Mouse (Mus musculus): ENCODE data around the gene Capn12. TPM values are rescaled to one million over a fixed set of nuclear protein-coding genes. Genes with fewer than 3 reads are reported as not detected.

The Capn12 gene
- polyA plus RNA-seq, 1 experiment from 2014 or later: 0.69 TPM

DNA sequence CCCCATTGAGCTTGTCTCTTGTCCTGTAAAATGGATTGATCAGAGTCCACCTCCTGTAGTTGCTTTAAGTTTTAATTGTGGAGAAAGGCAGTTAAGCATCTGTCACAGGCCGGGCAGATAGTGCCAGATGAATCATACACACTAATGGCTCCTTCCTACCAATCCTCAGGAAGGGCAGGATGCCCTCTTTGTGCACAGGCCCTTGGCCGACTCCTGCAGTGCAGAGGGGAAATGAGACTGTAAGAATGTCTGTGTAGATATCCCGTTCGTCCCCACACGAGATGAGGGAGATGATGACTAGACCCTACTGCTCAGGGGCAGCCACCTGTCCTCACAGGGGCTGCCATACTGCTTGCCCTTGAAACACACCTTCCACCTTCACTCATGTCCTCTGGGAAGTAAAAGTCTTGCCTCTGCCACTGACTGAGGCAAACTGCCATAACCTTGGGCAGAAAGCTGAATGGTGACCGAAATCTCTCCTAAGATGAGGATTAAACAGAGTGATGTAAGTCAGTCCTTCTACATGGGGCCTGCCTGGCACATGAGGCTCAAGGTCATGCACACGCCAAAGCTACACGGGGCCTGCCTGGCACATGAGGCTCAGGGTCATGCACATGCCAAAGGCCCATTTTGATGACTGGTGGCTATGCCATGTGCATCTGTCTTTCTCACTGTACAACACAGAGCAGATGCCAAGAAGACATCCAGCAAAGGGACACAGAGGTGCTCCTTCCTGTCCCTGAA is 40.7 kb downstream of the Capn12 start:
- 90% methylated on average over 8 of the region's 8 CpGs for WGBS
- no peak for ATAC-seq (ENCODE audit: insufficient number of reproducible peaks, insufficient read depth, low FRiP score, low TSS enrichment, low read depth)
- H3K4me2 ChIP-seq: no peak overlapping the region
- H3K4me3 ChIP-seq: no peak overlapping the region
- no peaks in the 10 kb centered on the region for H3K9me3 ChIP-seq
- H3K4me1 ChIP-seq: peaks cover 96% of the 10 kb centered on the region
- peaks cover 30% of the 10 kb centered on the region for H3K36me3 ChIP-seq
- no peak overlapping the region; the same call in 1 of the 2 replicates for H3K27ac ChIP-seq
- H3K9ac ChIP-seq: no peak overlapping the region
- no peaks in the 10 kb centered on the region for H3K27me3 ChIP-seq

DNA sequence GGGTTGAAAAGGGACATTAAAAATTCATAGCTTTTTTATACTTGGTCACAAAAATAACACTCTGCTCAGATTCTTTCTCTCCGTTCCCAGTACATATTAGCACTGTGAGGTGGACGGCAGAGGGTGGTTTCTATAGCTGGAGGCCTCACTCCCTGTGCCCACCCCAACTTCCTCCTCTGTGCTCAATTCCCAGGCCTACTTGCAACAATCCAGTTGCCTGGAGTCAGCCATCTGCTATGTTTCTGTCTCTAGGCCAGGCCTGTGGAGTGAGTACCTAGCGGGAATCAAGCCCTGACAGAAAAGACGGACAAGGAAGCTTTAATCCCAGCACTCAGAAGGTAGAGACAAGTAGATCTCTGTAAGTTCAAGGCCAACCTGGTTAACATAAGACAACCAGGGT is 41.4 kb downstream of the Capn12 start:
- Histone ChIP-seq H3K36me3 (peaks cover 23% of the 10 kb centered on the region), H3K4me2 (no peak overlapping the region), H3K4me3 (no peak overlapping the region), H3K27ac (0 out of 2 replicates have a peak overlapping the region, but pooled peaks have one; percentile 24), H3K9me3 (no peaks in the 10 kb centered on the region), H3K9ac (no peak overlapping the region), H3K27me3 (no peaks in the 10 kb centered on the region), H3K4me1 (peaks cover 91% of the 10 kb centered on the region)
- WGBS: 65% methylated on average over 4 of the region's 4 CpGs
- no peak for ATAC-seq (ENCODE audit: insufficient number of reproducible peaks, insufficient read depth, low FRiP score, low TSS enrichment, low read depth)

DNA sequence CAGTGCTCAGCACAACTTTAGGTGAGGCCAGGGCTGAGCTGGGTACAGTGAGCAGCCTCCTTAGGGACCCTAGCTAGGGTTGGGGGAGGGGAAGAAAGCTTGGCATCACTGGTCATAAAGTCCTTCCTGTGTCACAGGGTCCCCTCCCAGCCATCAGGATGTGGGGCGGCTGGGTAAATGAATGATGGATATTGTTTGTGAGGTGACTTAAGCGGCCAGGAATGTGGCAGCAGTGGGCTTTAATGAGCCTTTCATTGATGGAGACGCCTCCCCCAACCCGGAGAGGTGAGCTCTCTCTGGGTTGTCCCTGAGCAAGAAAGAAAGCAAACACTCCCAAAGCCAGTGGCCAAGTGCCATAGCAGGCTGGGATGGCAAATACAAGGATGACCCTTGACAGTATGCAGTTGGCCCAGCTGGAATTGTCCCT is 42.7 kb downstream of the Capn12 start:
- H3K4me3 ChIP-seq: no peak overlapping the region
- peak overlapping the region; percentile 76 for H3K27ac ChIP-seq
- no peak overlapping the region for H3K4me2 ChIP-seq
- H3K9ac ChIP-seq: 0 out of 2 replicates have a peak overlapping the region, but pooled peaks have one; percentile 12
- peaks cover 10% of the 10 kb centered on the region for H3K36me3 ChIP-seq
- H3K4me1 ChIP-seq: peaks cover 80% of the 10 kb centered on the region
- ATAC-seq (ENCODE audit: insufficient number of reproducible peaks, insufficient read depth, low FRiP score, low TSS enrichment, low read depth): no peak
- WGBS: 9% methylated on average over 4 of the region's 4 CpGs
- H3K9me3 ChIP-seq: no peaks in the 10 kb centered on the region
- H3K27me3 ChIP-seq: no peaks in the 10 kb centered on the region

DNA sequence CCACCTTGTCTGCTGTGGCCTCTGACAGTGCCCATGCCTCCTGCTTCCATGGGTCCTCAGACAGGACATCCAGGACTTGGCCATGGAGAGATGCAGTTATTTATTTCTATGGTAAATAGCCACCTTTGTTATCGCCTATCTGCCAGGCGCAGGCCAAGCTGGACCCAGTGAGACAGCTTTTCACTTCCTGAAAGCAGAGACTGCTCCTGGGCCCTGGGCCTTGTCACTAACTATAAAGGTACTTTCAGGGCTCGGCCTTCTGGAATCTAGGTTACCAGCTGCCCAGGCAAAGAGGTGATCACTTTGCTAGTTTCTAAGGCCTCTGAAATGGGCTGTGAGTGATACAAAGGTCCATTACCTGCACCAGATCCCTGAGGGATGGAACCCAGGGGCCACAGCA is 43.6 kb downstream of the Capn12 start:
- ATAC-seq (ENCODE audit: insufficient number of reproducible peaks, insufficient read depth, low FRiP score, low TSS enrichment, low read depth): no peak
- WGBS: 77% methylated on average over 3 of the region's 3 CpGs
- H3K4me3 ChIP-seq: no peak overlapping the region
- H3K4me2 ChIP-seq: no peak overlapping the region
- H3K27me3 ChIP-seq: no peaks in the 10 kb centered on the region
- peaks cover 10% of the 10 kb centered on the region for H3K36me3 ChIP-seq
- peak overlapping the region; percentile 12; the same call in 1 of the 2 replicates for H3K9ac ChIP-seq
- no peaks in the 10 kb centered on the region for H3K9me3 ChIP-seq
- peaks cover 80% of the 10 kb centered on the region for H3K4me1 ChIP-seq
- H3K27ac ChIP-seq: peak overlapping the region; percentile 76

DNA sequence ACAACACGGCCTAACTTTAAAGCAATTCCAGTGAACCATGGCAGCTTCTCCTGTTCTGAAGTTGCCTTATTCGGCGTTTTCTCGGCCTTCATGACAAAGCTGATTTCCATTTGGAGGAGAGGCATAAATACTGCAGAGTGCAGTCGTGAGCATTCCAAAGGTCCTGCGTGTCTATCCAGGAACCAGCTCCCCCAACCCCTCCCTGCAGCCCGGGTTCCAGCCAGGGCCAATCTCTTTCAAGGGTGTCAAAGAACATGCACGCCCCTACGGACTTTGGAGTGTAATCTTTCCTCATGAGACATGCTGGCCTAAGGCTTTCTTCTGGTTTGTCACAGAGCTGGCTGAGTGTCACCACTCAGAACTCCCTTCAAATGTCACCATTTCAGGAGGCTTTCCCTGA is 44.1 kb downstream of the Capn12 start:
- Histone ChIP-seq H3K4me3 (no peak overlapping the region), H3K9ac (0 out of 2 replicates have a peak overlapping the region, but pooled peaks have one; percentile 12), H3K9me3 (no peaks in the 10 kb centered on the region), H3K4me2 (no peak overlapping the region; the same call in 1 of the 2 replicates), H3K36me3 (peaks cover 10% of the 10 kb centered on the region), H3K4me1 (peaks cover 79% of the 10 kb centered on the region), H3K27me3 (no peaks in the 10 kb centered on the region), H3K27ac (peak overlapping the region; percentile 76)
- 24% methylated on average over 9 of the region's 9 CpGs for WGBS
- ATAC-seq (ENCODE audit: insufficient number of reproducible peaks, insufficient read depth, low FRiP score, low TSS enrichment, low read depth): no peak

DNA sequence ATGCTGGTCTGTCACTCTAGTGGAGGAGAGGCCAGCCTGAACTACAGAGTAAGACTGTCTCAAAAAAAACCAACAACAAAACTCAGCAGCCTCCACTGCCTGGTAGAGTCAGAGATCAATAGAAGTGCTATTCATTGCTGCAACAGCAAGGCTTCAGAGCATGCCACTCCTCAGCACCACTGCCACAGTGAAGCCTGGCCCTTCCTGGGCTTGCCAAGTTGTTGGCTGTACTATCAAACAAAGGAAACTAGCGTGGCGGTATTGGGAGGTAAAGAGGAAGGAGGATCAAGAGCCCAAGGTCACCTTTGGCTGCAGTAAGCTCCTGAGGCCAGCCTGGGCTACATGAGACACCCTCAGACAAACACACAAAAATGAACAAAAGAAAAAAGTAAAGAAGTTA is 45.0 kb downstream of the Capn12 start:
- Histone ChIP-seq H3K27ac (peak overlapping the region; percentile 76), H3K36me3 (peaks cover 6% of the 10 kb centered on the region), H3K9ac (no peak overlapping the region), H3K4me1 (peaks cover 79% of the 10 kb centered on the region), H3K9me3 (no peaks in the 10 kb centered on the region), H3K27me3 (no peaks in the 10 kb centered on the region), H3K4me3 (no peak overlapping the region), H3K4me2 (no peak overlapping the region)
- 54% methylated on average over 2 of the region's 2 CpGs for WGBS
- ATAC-seq (ENCODE audit: insufficient number of reproducible peaks, insufficient read depth, low FRiP score, low TSS enrichment, low read depth): no peak

DNA sequence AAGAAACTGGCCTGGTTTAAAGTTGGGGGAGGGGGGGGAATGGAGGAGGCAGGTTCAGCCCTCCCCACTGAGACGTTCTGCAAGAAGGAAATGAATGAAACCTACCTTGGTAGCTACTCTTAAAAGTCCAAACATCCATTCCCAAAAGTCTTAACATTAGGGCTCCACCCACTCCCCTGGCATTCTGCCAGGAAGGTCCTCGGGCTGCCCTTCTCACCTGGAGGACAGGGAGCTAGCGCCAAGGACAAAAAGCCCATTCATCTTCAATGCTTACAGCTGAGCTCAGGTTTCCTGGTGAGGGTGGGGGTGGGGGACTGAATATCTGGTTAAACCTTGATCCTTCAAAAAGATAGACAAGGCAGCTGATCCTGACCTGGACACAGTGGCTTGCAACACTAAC is 48.2 kb downstream of the Capn12 start:
- peaks cover 5% of the 10 kb centered on the region; the same call in 1 of the 2 replicates for H3K36me3 ChIP-seq
- H3K9me3 ChIP-seq: no peaks in the 10 kb centered on the region
- no peaks in the 10 kb centered on the region for H3K27me3 ChIP-seq
- H3K4me2 ChIP-seq: no peak overlapping the region; the same call in 1 of the 2 replicates
- H3K4me3 ChIP-seq: no peak overlapping the region
- ATAC-seq (ENCODE audit: insufficient number of reproducible peaks, insufficient read depth, low FRiP score, low TSS enrichment, low read depth): no peak
- H3K9ac ChIP-seq: no peak overlapping the region
- 28% methylated on average over 3 of the region's 3 CpGs for WGBS
- peaks cover 67% of the 10 kb centered on the region for H3K4me1 ChIP-seq
- H3K27ac ChIP-seq: peak overlapping the region; percentile 55

DNA sequence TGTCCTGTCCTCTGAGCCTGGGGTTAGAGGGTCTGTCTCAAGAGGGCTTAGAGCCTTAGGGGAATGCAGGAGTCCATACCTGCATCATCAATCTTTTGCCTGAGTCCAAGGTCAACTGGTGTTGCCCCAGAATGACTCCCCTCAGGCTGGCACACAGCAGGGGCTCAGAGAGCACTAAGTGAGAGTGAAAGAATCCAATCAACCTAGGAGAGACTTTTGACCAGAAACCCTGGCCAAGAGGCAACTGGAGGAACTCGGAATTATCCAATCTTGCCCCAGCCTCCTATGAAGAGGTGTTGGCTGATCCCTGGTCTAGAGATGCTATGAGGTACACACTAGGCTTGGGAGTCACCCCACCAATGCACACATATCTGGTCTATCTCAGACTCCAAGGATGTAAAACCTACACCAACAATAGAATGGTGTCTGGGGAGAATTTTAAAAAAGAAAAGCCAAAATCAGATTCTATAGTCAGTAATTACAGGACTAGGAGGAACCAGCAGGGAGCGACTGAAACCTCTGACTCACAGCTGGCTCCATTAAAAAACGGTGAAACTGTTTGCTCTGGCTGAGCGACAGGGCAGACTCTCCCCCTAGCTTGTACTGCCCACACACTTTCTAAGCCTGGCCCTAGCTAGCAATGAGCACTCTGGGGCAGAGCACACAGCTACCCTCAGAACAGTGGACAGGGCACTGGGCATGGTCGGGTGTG is 49.3 kb downstream of the Capn12 start:
- Histone ChIP-seq H3K27ac (peak overlapping the region; percentile 78), H3K27me3 (no peaks in the 10 kb centered on the region), H3K36me3 (peaks cover 5% of the 10 kb centered on the region; the same call in 1 of the 2 replicates), H3K4me1 (peaks cover 56% of the 10 kb centered on the region), H3K4me3 (no peak overlapping the region), H3K9ac (0 out of 2 replicates have a peak overlapping the region, but pooled peaks have one; percentile 8), H3K4me2 (no peak overlapping the region), H3K9me3 (no peaks in the 10 kb centered on the region)
- WGBS: 56% methylated on average over 5 of the region's 5 CpGs
- no peak for ATAC-seq (ENCODE audit: insufficient number of reproducible peaks, insufficient read depth, low FRiP score, low TSS enrichment, low read depth)

DNA sequence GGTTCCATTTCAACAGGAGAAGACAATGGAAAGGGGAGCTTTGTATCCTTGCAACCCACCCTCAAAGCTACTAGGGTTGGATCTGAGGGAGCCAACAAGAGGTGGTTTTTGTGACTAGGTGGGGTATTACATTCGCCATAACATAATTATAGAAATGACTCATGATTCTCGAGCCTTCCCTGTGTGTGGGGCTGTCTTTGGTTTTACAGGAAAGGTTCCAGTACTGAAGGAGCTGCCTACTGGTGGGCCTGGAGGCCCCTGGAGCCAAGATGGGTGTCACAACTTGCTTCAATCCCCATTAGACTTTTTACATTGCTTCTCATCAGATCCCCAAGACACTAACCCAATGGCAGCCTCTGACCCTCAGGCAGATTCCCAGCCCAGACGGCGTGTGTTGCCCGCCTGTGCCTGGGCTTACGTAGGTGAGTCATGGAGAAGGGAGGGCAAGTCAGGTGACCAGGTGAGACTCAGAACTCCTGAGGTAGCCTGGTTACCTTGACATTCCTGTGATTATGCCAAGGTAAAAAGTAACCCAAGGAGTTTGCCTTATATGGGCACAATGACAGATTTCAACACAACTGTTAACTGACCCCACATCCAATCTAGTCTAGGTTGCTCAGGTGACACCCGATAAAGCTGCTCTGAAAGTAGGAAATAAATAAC is 49.9 kb downstream of the Capn12 start:
- 76% methylated on average over 7 of the region's 7 CpGs for WGBS
- no peak for ATAC-seq (ENCODE audit: insufficient number of reproducible peaks, insufficient read depth, low FRiP score, low TSS enrichment, low read depth)
- H3K27me3 ChIP-seq: no peaks in the 10 kb centered on the region
- H3K9me3 ChIP-seq: no peaks in the 10 kb centered on the region
- H3K4me3 ChIP-seq: no peak overlapping the region
- H3K9ac ChIP-seq: 0 out of 2 replicates have a peak overlapping the region, but pooled peaks have one; percentile 8
- H3K36me3 ChIP-seq: peaks cover 9% of the 10 kb centered on the region; the same call in 1 of the 2 replicates
- no peak overlapping the region for H3K4me2 ChIP-seq
- H3K4me1 ChIP-seq: peaks cover 52% of the 10 kb centered on the region
- H3K27ac ChIP-seq: peak overlapping the region; percentile 78

DNA sequence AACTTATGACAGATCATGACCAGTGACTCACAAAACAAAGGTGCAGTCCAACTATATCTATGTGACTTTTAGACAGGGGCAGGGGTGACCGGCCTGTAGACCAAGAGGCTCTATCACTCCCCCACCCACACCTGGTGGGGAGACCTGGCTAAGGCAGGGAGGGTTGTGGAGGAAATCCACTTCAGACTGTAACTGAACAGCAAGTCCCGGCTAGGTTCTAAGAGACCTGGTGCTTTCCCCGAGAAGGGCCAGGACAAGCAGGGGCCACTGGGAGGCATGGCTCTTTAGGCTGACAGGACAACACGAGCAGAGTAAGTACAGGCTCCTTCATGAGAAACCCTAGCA is 50.4 kb downstream of the Capn12 start:
- no peak overlapping the region for H3K4me2 ChIP-seq
- peaks cover 52% of the 10 kb centered on the region for H3K4me1 ChIP-seq
- no peak overlapping the region for H3K4me3 ChIP-seq
- peaks cover 9% of the 10 kb centered on the region; the same call in 1 of the 2 replicates for H3K36me3 ChIP-seq
- no peak overlapping the region for H3K27ac ChIP-seq
- H3K9me3 ChIP-seq: no peaks in the 10 kb centered on the region
- no peak overlapping the region for H3K9ac ChIP-seq
- no peak for ATAC-seq (ENCODE audit: insufficient number of reproducible peaks, insufficient read depth, low FRiP score, low TSS enrichment, low read depth)
- no peaks in the 10 kb centered on the region for H3K27me3 ChIP-seq
- WGBS: 78% methylated on average over 4 of the region's 4 CpGs

DNA sequence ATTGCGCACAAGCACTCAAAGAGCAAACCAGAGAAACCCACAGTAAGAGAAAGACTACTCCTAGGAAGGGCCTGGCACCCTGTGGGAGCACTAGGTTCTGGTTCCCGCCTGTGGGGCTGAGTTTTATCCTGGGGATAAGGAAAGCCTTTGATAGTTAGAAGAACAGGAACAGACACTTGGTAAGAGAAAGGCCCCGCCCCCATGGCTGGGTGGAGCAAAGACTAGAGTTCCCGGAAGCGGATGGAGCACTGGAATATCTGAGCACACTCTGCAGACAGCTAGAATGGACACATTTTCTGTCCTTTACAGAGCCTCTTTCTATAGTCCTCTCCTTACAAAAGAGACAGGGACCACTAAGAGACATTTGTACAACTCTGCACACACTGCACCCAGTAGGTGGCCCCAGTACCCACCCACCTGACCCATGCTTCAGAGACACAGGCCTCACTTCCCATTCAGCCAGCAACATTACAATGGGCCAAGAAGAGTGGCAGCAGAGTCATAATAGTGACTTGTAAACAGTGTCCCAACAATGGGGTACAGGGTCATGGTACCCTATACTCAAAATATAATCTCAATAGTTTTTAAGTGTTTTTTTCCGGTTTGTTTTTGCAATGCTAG is 51.3 kb downstream of the Capn12 start:
- Histone ChIP-seq H3K9me3 (no peaks in the 10 kb centered on the region), H3K4me1 (peaks cover 58% of the 10 kb centered on the region), H3K27ac (no peak overlapping the region), H3K4me2 (no peak overlapping the region), H3K27me3 (no peaks in the 10 kb centered on the region), H3K4me3 (no peak overlapping the region), H3K36me3 (peaks cover 9% of the 10 kb centered on the region; the same call in 1 of the 2 replicates), H3K9ac (no peak overlapping the region)
- no peak for ATAC-seq (ENCODE audit: insufficient number of reproducible peaks, insufficient read depth, low FRiP score, low TSS enrichment, low read depth)
- 68% methylated on average over 6 of the region's 6 CpGs for WGBS
